Mouse (Mus musculus): ENCODE data around the gene Rnf157. TPM values are rescaled to one million over a fixed set of nuclear protein-coding genes. Genes with fewer than 3 reads are reported as not detected.

Gene Rnf157
- polyA plus RNA-seq, 1 experiment from 2014 or later, result 8.6 TPM

DNA sequence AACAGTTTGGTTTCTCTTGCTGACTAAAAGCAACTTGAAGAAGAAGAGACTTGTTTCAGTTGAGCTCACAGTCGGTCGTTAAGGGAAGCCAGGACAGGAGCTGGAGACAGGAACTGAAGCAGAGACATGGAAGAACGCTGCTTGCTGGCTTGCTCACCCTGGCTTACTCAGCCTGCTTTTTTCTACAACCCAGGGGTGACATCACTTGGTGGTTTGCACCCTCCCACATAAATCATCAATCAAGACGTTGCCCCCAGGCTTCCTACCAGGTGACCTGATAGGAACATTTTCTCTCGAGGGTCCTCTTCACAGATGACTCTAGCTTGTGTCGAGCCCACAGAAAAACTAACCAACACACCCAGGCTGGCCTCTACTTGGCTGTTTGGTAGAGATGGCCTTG is 10.4 kb upstream of the Rnf157 start:
- Histone ChIP-seq H3K4me1 (ENCODE audit: control insufficient read depth, insufficient read depth, low read length) (peaks cover 3% of the 10 kb centered on the region; the same call in 1 of the 2 replicates), H3K27me3 (ENCODE audit: control insufficient read depth, insufficient read depth, low read length) (no peaks in the 10 kb centered on the region), H3K27ac (ENCODE audit: low read depth, low read length) (no peak overlapping the region), H3K9ac (ENCODE audit: low read depth, low read length) (no peak overlapping the region), H3K9me3 (replicated peaks; ENCODE audit: control insufficient read depth, low read length) (no peaks in the 10 kb centered on the region), H3K4me3 (ENCODE audit: low read depth, low read length) (no peak overlapping the region), H3K4me2 (no peak overlapping the region), H3K36me3 (ENCODE audit: control insufficient read depth, insufficient read depth, low read length) (no peaks in the 10 kb centered on the region)
- WGBS (ENCODE audit: insufficient replicate concordance), result 79% methylated on average over 6 of the region's 6 CpGs
- ATAC-seq (replicated peaks; ENCODE audit: insufficient number of reproducible peaks, low FRiP score, low TSS enrichment), result no peak

DNA sequence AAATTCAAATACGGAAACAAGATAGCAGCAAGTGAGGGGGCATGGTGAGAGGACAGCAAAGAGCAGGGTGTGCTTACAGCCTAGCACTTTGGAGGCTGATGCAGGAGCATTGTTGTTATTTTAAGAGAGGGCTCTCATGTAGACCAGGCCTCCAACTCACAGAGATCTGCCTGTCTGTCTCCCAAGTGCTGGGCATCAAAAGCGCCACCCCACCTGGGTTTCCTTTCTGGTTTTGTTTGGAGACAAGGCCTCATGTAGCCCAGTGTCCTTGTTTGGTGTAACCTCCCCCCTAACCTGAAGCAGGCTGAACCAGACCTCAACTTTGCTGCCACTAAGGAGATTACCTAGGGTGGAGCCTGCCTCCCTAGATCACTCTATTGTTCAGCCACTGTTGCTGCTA is 9.7 kb upstream of the Rnf157 start:
- Histone ChIP-seq H3K4me1 (ENCODE audit: control insufficient read depth, insufficient read depth, low read length) (peaks cover 3% of the 10 kb centered on the region; the same call in 1 of the 2 replicates), H3K36me3 (ENCODE audit: control insufficient read depth, insufficient read depth, low read length) (no peaks in the 10 kb centered on the region), H3K4me2 (no peak overlapping the region), H3K27ac (ENCODE audit: low read depth, low read length) (no peak overlapping the region), H3K9me3 (replicated peaks; ENCODE audit: control insufficient read depth, low read length) (no peaks in the 10 kb centered on the region), H3K9ac (ENCODE audit: low read depth, low read length) (no peak overlapping the region), H3K27me3 (ENCODE audit: control insufficient read depth, insufficient read depth, low read length) (no peaks in the 10 kb centered on the region), H3K4me3 (ENCODE audit: low read depth, low read length) (no peak overlapping the region)
- no peak for ATAC-seq (replicated peaks; ENCODE audit: insufficient number of reproducible peaks, low FRiP score, low TSS enrichment)
- 75% methylated on average over 2 of the region's 2 CpGs for WGBS (ENCODE audit: insufficient replicate concordance)

DNA sequence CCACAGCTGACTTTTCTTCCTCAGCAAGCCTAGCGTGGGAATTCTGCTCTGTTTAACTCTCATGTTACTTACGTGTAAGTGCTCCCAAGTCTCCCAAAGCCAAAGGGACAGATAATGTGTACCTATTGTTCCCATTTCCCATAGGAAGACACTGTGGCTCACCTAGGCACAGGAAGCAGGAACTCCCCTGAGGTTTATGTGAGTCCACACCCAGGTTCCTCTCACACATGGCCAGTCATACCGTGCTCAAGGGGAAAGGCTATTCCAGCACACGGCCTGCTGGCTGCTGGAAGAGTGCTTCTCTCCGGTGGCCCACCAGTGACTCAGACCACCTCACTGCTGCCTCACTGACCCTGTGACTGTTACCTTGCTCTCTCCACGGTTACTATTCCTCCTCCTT is 8.3 kb upstream of the Rnf157 start:
- Histone ChIP-seq H3K4me3 (ENCODE audit: low read depth, low read length) (no peak overlapping the region), H3K27me3 (ENCODE audit: control insufficient read depth, insufficient read depth, low read length) (no peaks in the 10 kb centered on the region), H3K4me2 (no peak overlapping the region), H3K4me1 (ENCODE audit: control insufficient read depth, insufficient read depth, low read length) (peaks cover 3% of the 10 kb centered on the region; the same call in 1 of the 2 replicates), H3K9me3 (replicated peaks; ENCODE audit: control insufficient read depth, low read length) (no peaks in the 10 kb centered on the region), H3K9ac (ENCODE audit: low read depth, low read length) (no peak overlapping the region), H3K27ac (ENCODE audit: low read depth, low read length) (no peak overlapping the region), H3K36me3 (ENCODE audit: control insufficient read depth, insufficient read depth, low read length) (no peaks in the 10 kb centered on the region)
- WGBS (ENCODE audit: insufficient replicate concordance), result 67% methylated on average over 6 of the region's 6 CpGs
- ATAC-seq (replicated peaks; ENCODE audit: insufficient number of reproducible peaks, low FRiP score, low TSS enrichment), result no peak

DNA sequence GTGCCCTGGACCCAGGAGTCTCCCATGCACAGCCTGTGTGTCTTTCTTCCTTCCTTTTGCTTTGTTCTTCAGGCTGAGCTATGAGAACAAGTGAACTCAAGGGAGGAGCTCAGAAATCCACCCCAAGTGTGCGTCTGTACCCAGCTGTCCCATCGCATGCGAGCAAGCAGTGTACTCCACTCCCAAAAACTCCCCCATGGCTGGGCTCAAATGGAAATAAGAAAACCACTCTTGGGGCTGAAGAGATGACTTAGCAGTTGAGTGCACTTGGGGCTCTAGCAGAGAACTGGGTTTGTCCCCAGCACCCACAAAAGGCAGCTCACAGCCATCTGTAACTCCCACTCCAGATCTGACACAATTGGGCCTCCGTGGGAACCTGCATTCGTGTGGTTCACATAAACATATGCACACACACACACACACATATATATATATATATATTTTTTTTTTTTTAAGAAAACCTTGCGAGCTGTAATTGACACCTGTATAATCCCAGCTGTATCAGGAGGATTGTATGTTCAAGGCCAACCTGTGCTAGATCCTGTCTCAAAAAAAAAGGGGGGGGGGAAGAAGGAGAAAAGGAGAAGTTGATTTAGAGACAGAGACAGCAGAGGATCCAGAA is 6.1 kb upstream of the Rnf157 start:
- H3K4me2 ChIP-seq, result no peak overlapping the region
- H3K9ac ChIP-seq (ENCODE audit: low read depth, low read length), result no peak overlapping the region
- H3K27me3 ChIP-seq (ENCODE audit: control insufficient read depth, insufficient read depth, low read length), result no peaks in the 10 kb centered on the region
- H3K4me3 ChIP-seq (ENCODE audit: low read depth, low read length), result no peak overlapping the region
- no peak for ATAC-seq (replicated peaks; ENCODE audit: insufficient number of reproducible peaks, low FRiP score, low TSS enrichment)
- H3K27ac ChIP-seq (ENCODE audit: low read depth, low read length), result 0 out of 2 replicates have a peak overlapping the region, but pooled peaks have one; percentile 3
- whole genome bisulfite sequencing (ENCODE audit: insufficient replicate concordance), result 81% methylated on average over 6 of the region's 6 CpGs
- H3K9me3 ChIP-seq (replicated peaks; ENCODE audit: control insufficient read depth, low read length), result no peaks in the 10 kb centered on the region
- H3K4me1 ChIP-seq (ENCODE audit: control insufficient read depth, insufficient read depth, low read length), result peaks cover 5% of the 10 kb centered on the region; the same call in 1 of the 2 replicates
- H3K36me3 ChIP-seq (ENCODE audit: control insufficient read depth, insufficient read depth, low read length), result no peaks in the 10 kb centered on the region

DNA sequence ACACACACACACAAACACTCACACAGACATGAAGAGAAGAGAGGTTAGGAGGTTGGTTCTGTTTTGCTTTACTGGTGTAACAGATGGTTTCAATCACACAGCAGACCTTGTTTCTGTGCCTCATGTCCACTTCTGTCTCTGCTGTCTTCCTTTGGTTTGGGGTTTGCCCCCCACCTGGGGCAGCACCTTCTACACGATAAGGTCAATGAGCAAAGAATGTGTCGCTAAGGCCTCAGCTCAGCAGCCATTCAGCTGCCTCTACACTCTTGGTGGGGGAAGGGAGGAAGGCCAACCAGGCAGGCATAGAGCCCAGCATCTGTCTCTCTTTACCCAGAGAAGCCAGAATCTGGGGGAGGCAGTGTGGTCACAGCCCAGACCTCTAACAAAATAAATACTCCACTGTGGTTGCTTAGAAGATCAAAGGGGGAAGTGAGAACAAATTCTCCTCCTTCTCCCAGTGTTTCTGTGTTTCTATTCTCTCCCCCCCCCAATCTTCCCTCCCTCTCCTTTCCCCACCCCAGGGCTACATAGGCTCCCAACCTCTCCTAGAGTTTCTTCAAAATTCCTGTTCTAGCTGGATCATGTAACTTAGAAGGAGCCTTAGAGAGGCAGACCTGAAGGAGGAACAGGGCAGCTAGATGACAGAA is 5.5 kb upstream of the Rnf157 start:
- H3K36me3 ChIP-seq (ENCODE audit: control insufficient read depth, insufficient read depth, low read length), result no peaks in the 10 kb centered on the region
- no peak overlapping the region for H3K9ac ChIP-seq (ENCODE audit: low read depth, low read length)
- no peak overlapping the region for H3K4me2 ChIP-seq
- no peaks in the 10 kb centered on the region for H3K27me3 ChIP-seq (ENCODE audit: control insufficient read depth, insufficient read depth, low read length)
- no peak overlapping the region for H3K4me3 ChIP-seq (ENCODE audit: low read depth, low read length)
- 0 out of 2 replicates have a peak overlapping the region, but pooled peaks have one; percentile 3 for H3K27ac ChIP-seq (ENCODE audit: low read depth, low read length)
- 3% methylated on average over 2 of the region's 2 CpGs for WGBS (ENCODE audit: insufficient replicate concordance)
- peaks cover 8% of the 10 kb centered on the region; the same call in 1 of the 2 replicates for H3K4me1 ChIP-seq (ENCODE audit: control insufficient read depth, insufficient read depth, low read length)
- H3K9me3 ChIP-seq (replicated peaks; ENCODE audit: control insufficient read depth, low read length), result no peaks in the 10 kb centered on the region
- ATAC-seq (replicated peaks; ENCODE audit: insufficient number of reproducible peaks, low FRiP score, low TSS enrichment), result no peak

DNA sequence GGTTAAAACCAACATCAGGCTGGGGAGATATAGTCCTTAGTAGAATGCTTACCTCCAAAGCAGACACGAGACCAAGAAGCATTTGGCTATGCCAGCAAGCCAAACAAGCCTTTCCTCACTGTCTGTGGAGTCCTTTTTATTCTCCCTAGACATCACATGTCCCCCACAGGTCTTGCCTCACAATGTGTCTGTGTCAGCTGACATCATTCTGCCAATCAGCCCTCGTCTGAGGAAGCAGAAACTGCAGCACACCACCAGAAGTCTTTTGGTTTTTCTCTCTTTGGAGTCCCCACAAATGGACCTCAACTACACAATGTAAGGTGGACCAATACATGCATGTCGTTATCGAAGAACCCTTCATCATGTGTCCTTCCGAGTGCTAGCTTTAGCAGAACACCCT is 4.2 kb upstream of the Rnf157 start:
- H3K4me2 ChIP-seq, result no peak overlapping the region
- H3K4me3 ChIP-seq (ENCODE audit: low read depth, low read length), result no peak overlapping the region
- no peaks in the 10 kb centered on the region for H3K27me3 ChIP-seq (ENCODE audit: control insufficient read depth, insufficient read depth, low read length)
- no peak overlapping the region for H3K27ac ChIP-seq (ENCODE audit: low read depth, low read length)
- H3K4me1 ChIP-seq (ENCODE audit: control insufficient read depth, insufficient read depth, low read length), result peaks cover 11% of the 10 kb centered on the region; the same call in 1 of the 2 replicates
- 83% methylated on average over 5 of the region's 5 CpGs for WGBS (ENCODE audit: insufficient replicate concordance)
- H3K9ac ChIP-seq (ENCODE audit: low read depth, low read length), result no peak overlapping the region
- H3K36me3 ChIP-seq (ENCODE audit: control insufficient read depth, insufficient read depth, low read length), result no peaks in the 10 kb centered on the region
- ATAC-seq (replicated peaks; ENCODE audit: insufficient number of reproducible peaks, low FRiP score, low TSS enrichment), result no peak
- H3K9me3 ChIP-seq (replicated peaks; ENCODE audit: control insufficient read depth, low read length), result no peaks in the 10 kb centered on the region

DNA sequence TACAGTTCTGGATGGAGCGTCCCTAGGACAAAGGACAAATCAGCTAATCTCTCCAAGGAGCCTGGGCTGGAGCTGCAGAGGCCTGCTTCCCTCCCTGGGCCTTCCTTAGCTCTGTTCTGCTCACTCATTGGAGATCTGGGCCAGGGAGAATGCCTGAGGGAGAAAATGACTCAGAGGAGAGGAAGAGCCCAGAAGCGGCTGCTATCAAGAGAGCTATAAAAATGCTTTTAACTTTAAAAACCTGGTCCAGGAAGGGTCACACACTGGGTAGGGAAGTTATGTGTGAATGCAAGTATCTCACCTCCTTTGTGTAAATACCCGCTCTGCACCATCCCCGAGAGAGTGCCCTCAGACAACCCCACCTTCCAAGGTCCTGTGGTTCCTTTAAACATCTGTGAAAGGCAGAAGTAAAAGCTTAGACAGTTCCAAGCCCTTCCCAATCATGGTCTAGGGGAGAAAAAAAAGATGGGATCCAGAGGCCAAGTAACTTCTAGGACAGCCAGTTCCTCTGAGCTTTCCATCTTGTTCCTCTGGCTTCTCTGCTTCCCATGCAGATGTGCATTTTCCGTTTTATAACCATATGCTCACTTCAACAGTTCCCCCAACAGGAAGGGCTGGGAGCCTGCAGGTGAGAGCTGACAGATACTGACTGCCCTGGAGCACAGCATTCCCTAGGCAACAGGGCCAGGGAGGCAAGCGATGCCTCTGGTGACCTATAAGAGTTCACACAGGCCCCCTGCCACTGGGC is 3.5 kb upstream of the Rnf157 start:
- WGBS (ENCODE audit: insufficient replicate concordance), result 57% methylated on average over 6 of the region's 6 CpGs
- no peak for ATAC-seq (replicated peaks; ENCODE audit: insufficient number of reproducible peaks, low FRiP score, low TSS enrichment)

DNA sequence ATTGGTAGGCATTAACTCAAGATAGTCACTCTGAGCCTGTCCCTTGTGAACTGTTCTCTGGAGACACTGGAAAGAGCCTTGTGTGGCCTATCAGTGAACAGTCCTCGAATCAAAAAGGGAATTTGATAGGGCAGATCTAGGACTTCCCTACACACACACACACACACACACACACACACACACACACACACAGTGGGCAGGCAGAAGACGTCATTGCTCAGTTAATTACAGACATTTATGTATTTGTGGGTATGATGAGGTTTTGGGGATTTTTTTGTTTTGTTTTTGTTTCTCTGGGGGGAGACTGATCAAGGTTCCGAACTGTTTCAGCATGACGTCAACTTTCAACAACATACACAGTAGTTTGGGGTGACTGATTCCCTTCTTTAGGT is 795 bp upstream of the Rnf157 start:
- Histone ChIP-seq H3K4me3 (ENCODE audit: low read depth, low read length) (no peak overlapping the region), H3K4me2 (peak overlapping the region; percentile 100), H3K9ac (ENCODE audit: low read depth, low read length) (peak overlapping the region; percentile 84; the same call in 1 of the 2 replicates), H3K4me1 (ENCODE audit: control insufficient read depth, insufficient read depth, low read length) (peaks cover 11% of the 10 kb centered on the region; the same call in 1 of the 2 replicates), H3K36me3 (ENCODE audit: control insufficient read depth, insufficient read depth, low read length) (no peaks in the 10 kb centered on the region), H3K9me3 (replicated peaks; ENCODE audit: control insufficient read depth, low read length) (no peaks in the 10 kb centered on the region), H3K27ac (ENCODE audit: low read depth, low read length) (no peak overlapping the region), H3K27me3 (ENCODE audit: control insufficient read depth, insufficient read depth, low read length) (0 out of 2 replicates have a peak, but pooled peaks cover 6% of the 10 kb centered on the region)
- ATAC-seq (replicated peaks; ENCODE audit: insufficient number of reproducible peaks, low FRiP score, low TSS enrichment), result no peak
- WGBS (ENCODE audit: insufficient replicate concordance), result 65% methylated on average over 4 of the region's 4 CpGs

More for the DNA sequence above, 3.5 kb upstream of the Rnf157 start:
- peak overlapping the region; percentile 54; the same call in 1 of the 2 replicates for H3K27ac ChIP-seq (ENCODE audit: low read depth, low read length)
- no peak overlapping the region for H3K4me2 ChIP-seq
- H3K27me3 ChIP-seq (ENCODE audit: control insufficient read depth, insufficient read depth, low read length), result 0 out of 2 replicates have a peak, but pooled peaks cover 2% of the 10 kb centered on the region
- H3K9ac ChIP-seq (ENCODE audit: low read depth, low read length), result no peak overlapping the region
- H3K9me3 ChIP-seq (replicated peaks; ENCODE audit: control insufficient read depth, low read length), result no peaks in the 10 kb centered on the region
- no peaks in the 10 kb centered on the region for H3K36me3 ChIP-seq (ENCODE audit: control insufficient read depth, insufficient read depth, low read length)
- no peak overlapping the region for H3K4me3 ChIP-seq (ENCODE audit: low read depth, low read length)
- H3K4me1 ChIP-seq (ENCODE audit: control insufficient read depth, insufficient read depth, low read length), result peaks cover 11% of the 10 kb centered on the region; the same call in 1 of the 2 replicates
